Mouse (Mus musculus) kidney, postnatal 10 days (tissue): ENCODE measurements around the gene Prl7c1.
A peak's percentile ranks its signal among the peaks of the same experiment; 100 is the strongest.
"Not testable (repeated sequence)": the region's sequence is repeated elsewhere in the genome, so short reads cannot be mapped to it uniquely, and the experiment has no call there.

Experiments
- DNase-seq: peaks from one replicate; pipeline ENCODE4 v3.0.0; 2021; ENCODE audit warnings: mixed read lengths

Gene Prl7c1

GRCm38 (mm10) chr13:27780704-27781103 is at the start of gene Prl7c1:
Gene Prl7c1, minus strand, starts transcription at chr13:27780804.
- DNase-seq = not testable (repeated sequence)

GRCm38 (mm10) chr13:27802765-27803164 is 22.2 kb upstream of the Prl7c1 start:
- DNase-seq = no peak

DNA sequence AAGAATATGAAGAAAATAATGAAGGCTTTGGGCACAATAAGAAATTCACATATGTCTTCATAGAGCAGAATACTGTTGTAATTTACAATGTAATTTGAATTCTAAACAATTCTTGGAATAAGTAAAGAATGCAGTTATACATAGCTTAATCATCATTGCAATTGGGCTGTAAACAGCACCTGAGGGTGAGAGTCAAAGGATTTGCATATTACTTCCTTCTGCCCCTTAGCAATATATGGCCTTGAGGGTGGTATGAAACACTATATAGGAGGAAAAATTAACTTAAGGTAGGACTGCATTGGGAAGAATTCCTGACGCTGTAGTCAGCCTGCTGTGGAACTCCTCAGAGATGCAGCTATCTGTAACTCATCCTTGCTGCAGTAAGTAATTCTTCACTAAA is 20.8 kb upstream of the Prl7c1 start, which contains the start of gene Prl2a1:
Gene Prl2a1, plus strand, starts transcription at position 301 of the 400 bp plus-strand sequence.
- no peak for DNase-seq

- no peak for DNase-seq
These were observed 18.7 kb upstream of the Prl7c1 start for GRCm38 (mm10) chr13:27799303-27799702.

DNA sequence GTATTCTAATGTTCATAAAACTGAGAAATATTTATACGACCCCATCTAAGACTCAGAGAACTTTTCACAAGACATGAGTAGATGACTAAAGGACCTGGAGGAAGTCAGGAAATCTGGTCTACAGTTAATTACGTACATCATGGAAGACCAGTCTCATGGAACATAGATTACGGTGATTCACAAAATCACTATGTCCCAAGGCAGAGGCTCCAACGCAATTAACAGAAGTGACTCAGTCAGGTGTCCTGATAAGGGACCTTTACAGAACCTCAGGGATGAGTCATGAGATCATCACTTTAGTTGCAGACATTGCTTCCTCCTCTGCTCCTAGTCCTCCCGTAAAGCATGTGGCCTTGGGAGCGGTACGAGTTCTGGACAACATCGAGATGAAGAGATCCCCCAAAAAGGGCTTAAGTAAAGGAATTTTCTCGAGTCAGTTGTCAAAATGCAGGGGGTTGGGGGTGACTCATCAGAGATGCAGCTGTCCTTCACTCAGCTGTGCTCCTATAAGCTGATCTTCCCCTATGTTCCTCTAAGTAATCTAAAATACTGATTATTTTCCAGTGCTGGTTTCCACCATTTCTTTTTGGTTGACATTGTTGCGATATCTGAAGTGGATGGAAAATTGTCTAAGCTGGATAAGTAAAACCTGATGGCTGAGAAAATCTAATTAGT is 46.0 kb downstream of the Prl7c1 start:
- DNase-seq = no peak

DNA sequence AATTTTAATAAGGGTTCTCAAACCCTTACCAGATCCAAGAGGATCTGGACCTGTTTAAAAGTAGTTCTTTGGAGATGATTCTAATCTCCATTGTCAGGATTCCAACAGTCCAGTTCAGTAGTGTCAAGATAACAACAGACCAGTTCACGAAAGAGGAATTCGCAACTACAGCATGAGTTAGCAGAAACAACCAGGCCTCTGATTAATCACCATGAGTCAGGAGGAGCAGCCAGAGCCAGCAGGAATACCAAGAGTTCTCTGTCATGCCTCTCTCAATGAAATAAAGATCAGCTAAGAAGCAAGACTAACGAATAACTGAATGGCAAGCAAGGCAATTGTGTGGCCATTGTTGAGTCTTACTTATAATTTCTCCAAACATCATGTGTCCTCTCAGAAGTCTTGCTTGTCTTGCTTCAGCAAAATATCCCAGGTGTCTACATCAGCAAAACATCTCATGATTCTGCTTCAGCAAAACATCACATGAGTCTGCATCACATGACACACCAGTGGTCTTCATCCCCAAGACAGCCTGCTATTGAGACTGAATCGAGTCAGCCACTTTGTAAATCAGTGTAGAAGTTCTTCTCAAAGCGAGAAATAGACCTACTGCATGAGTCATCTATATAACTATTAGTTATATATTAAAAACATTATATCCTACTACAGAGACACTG is 50.2 kb downstream of the Prl7c1 start:
- DNase-seq = not testable (repeated sequence)

DNA sequence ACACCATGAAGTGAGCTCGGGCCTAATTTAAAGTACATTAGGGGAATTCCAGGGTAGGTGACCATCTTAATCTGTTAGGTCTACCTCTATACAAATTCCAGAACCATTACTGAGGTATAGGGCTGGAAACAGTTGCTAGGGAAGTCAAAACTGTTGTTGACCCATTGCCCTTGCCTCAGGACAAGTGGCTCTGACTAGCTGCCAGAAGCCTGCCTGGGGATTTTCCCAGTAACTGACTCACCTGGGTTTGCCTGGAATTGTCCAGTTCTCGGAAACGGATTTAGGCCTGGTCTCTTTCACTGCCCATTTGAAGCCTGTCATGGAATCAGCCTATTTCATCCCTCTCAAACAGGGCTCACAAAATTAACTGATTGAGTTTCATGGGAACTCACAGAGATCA is 55.5 kb downstream of the Prl7c1 start:
- peak; percentile 10 for DNase-seq
